ENCODE assay signal across 8 mouse cellular contexts in genomic region chr15:3994852-3995447, GRCm38 (mm10). TPM values are rescaled to one million over a fixed set of nuclear protein-coding genes. Genes with fewer than 3 reads are reported as not detected.
DNase-seq lines count a peak whose midpoint lies in the region; ATAC-seq lines count a peak whose summit lies in the region.

No protein-coding gene starts in this region.

- no peaks in the 10 kb centered on the region for H3K9me3 ChIP-seq in kidney, embryonic 14.5 days (ENCODE audit: control insufficient read depth, low read length)
- no peaks in the 10 kb centered on the region for H3K9me3 ChIP-seq in hindbrain, embryonic 13.5 days
- H3K9me3 ChIP-seq in midbrain, embryonic 14.5 days (ENCODE audit: control insufficient read depth, low read length) = no peaks in the 10 kb centered on the region

- ATAC-seq in kidney, embryonic 14.5 days (ENCODE audit: low FRiP score, low TSS enrichment) = no peak
- no peak for ATAC-seq in hindbrain, embryonic 13.5 days (ENCODE audit: low FRiP score)
- no peak for ATAC-seq in midbrain, embryonic 14.5 days (ENCODE audit: low FRiP score, low TSS enrichment)

- 28% methylated on average over 14 of the region's 14 CpGs for WGBS in kidney, embryonic 14.5 days
- WGBS in hindbrain, embryonic 13.5 days = 29% methylated on average over 14 of the region's 14 CpGs
- 27% methylated on average over 14 of the region's 14 CpGs for WGBS in midbrain, embryonic 14.5 days

- no peaks in the 10 kb centered on the region for H3K27me3 ChIP-seq in kidney, embryonic 14.5 days (ENCODE audit: control insufficient read depth, insufficient read depth, low read length)
- no peaks in the 10 kb centered on the region for H3K27me3 ChIP-seq in hindbrain, embryonic 13.5 days
- H3K27me3 ChIP-seq in midbrain, embryonic 14.5 days (ENCODE audit: control insufficient read depth, insufficient read depth, low read length) = no peaks in the 10 kb centered on the region

- H3K27ac ChIP-seq in kidney, embryonic 14.5 days (ENCODE audit: low read depth, low read length) = peak overlapping the region; percentile 90
- H3K27ac ChIP-seq in hindbrain, embryonic 13.5 days = peak overlapping the region; percentile 92
- H3K27ac ChIP-seq in midbrain, embryonic 14.5 days (replicated peaks; ENCODE audit: low read depth, low read length) = peak overlapping the region; percentile 93

- H3K4me3 ChIP-seq in kidney, embryonic 14.5 days (ENCODE audit: low read length) = peak overlapping the region; percentile 75
- H3K4me3 ChIP-seq in hindbrain, embryonic 13.5 days = peak overlapping the region; percentile 79
- H3K4me3 ChIP-seq in midbrain, embryonic 14.5 days (replicated peaks; ENCODE audit: low read depth, low read length) = peak overlapping the region; percentile 74

- peak overlapping the region; percentile 85 for H3K9ac ChIP-seq in kidney, embryonic 14.5 days (ENCODE audit: low read depth, low read length)
- H3K9ac ChIP-seq in hindbrain, embryonic 13.5 days = peak overlapping the region; percentile 84
- H3K9ac ChIP-seq in midbrain, embryonic 14.5 days (replicated peaks; ENCODE audit: low read length) = peak overlapping the region; percentile 80

- H3K4me2 ChIP-seq in kidney, embryonic 14.5 days (replicated peaks; ENCODE audit: low read depth, low read length) = peak overlapping the region; percentile 35
- H3K4me2 ChIP-seq in hindbrain, embryonic 13.5 days = peak overlapping the region; percentile 72
- peak overlapping the region; percentile 70 for H3K4me2 ChIP-seq in midbrain, embryonic 14.5 days (ENCODE audit: low read length)

- no peaks in the 10 kb centered on the region for H3K4me1 ChIP-seq in kidney, embryonic 14.5 days (ENCODE audit: control insufficient read depth, insufficient read depth, low read length)
- H3K4me1 ChIP-seq in hindbrain, embryonic 13.5 days (replicated peaks) = peaks cover 14% of the 10 kb centered on the region
- peaks cover 9% of the 10 kb centered on the region; the same call in 1 of the 2 replicates for H3K4me1 ChIP-seq in midbrain, embryonic 14.5 days (ENCODE audit: control insufficient read depth, insufficient read depth, low read length)

- peaks cover 18% of the 10 kb centered on the region for H3K36me3 ChIP-seq in kidney, embryonic 14.5 days (ENCODE audit: control insufficient read depth, insufficient read depth, low read length)
- H3K36me3 ChIP-seq in hindbrain, embryonic 13.5 days = peaks cover 21% of the 10 kb centered on the region
- H3K36me3 ChIP-seq in midbrain, embryonic 14.5 days (ENCODE audit: control insufficient read depth, insufficient read depth, low read length) = peaks cover 20% of the 10 kb centered on the region

- no peak for DNase-seq in kidney, adult 11 months
- peak; percentile 49 for DNase-seq in adipocyte (ENCODE audit: low spot score)
- DNase-seq in midbrain, embryonic 14.5 days = peak; percentile 5
- DNase-seq in gastrocnemius, postnatal 10 days = no peak
- DNase-seq in spleen, adult 18-20 months = no peak
- DNase-seq in kidney, adult 9 months = no peak

RNA-seq across cellular contexts. Expression of gene AW549877, which starts 0.6 kb away (rescaled TPM):
- polyA plus RNA-seq in kidney, embryonic 14.5 days (2014; fragmentation: Nextera tagmentation; extraction: Ambion mirVana) = 25.3 and 51.3 TPM in 2 replicates
- 40.0 and 41.5 TPM in 2 replicates for polyA plus RNA-seq in hindbrain, embryonic 13.5 days (2015; fragmentation: Nextera tagmentation; extraction: Ambion mirVana)
- 44.0 and 65.9 TPM in 2 replicates for polyA plus RNA-seq in midbrain, embryonic 14.5 days (2014; fragmentation: Nextera tagmentation; extraction: Ambion mirVana)
- total RNA-seq in gastrocnemius, postnatal 10 days (2021) = 10 to 100 TPM; 13.9 to 15.3 TPM

RNA-seq across cellular contexts. Expression of gene Fbxo4, which starts 15.6 kb away (rescaled TPM):
- polyA plus RNA-seq in kidney, embryonic 14.5 days (2014; fragmentation: Nextera tagmentation; extraction: Ambion mirVana) = 10.2 and 12.7 TPM in 2 replicates
- polyA plus RNA-seq in hindbrain, embryonic 13.5 days (2015; fragmentation: Nextera tagmentation; extraction: Ambion mirVana) = 8.2 and 8.3 TPM in 2 replicates
- 7.0 and 8.2 TPM in 2 replicates for polyA plus RNA-seq in midbrain, embryonic 14.5 days (2014; fragmentation: Nextera tagmentation; extraction: Ambion mirVana)
- 1 to 10 TPM; 5.7 to 7.0 TPM for total RNA-seq in gastrocnemius, postnatal 10 days (2021)

RNA-seq across cellular contexts. Expression of gene Oxct1, which starts 31.2 kb away (rescaled TPM):
- 192 and 254 TPM in 2 replicates for polyA plus RNA-seq in kidney, embryonic 14.5 days (2014; fragmentation: Nextera tagmentation; extraction: Ambion mirVana)
- 256 and 258 TPM in 2 replicates for polyA plus RNA-seq in hindbrain, embryonic 13.5 days (2015; fragmentation: Nextera tagmentation; extraction: Ambion mirVana)
- polyA plus RNA-seq in midbrain, embryonic 14.5 days (2014; fragmentation: Nextera tagmentation; extraction: Ambion mirVana) = 257 and 293 TPM in 2 replicates
- total RNA-seq in gastrocnemius, postnatal 10 days (2021) = 10 to 100 TPM; 64.5 to 67.1 TPM

Comparison
In these comparisons a context has a peak if more than half of its experiments do, and no peak if none do; other contexts are left out.
1. DNase-seq: peak in adipocyte (single experiment) and midbrain, embryonic 14.5 days (single experiment); none in kidney, adult 11 months (single experiment), gastrocnemius, postnatal 10 days (single experiment), spleen, adult 18-20 months (0 of 2) and kidney, adult 9 months (single experiment).
2. Peak in every context shown above with its lines, with median percentiles within 50 percentile points of each other: H3K27ac ChIP-seq, H3K4me2 ChIP-seq, H3K4me3 ChIP-seq and H3K9ac ChIP-seq.